9 mouse cellular contexts compared by ENCODE assay signal in genomic region chr1:158953479-158954207, GRCm38 (mm10). TPM values are rescaled to one million over a fixed set of nuclear protein-coding genes. Genes with fewer than 3 reads are reported as not detected.
A peak's percentile ranks its signal among the peaks of the same experiment; 100 is the strongest.
DNase-seq lines count a peak whose midpoint lies in the region; ATAC-seq and TF ChIP-seq lines count a peak whose summit lies in the region.
"Had no signal": no experiment of that assay in that cellular context is flagged by ENCODE, and none has a peak within 500 bp of the region (broad histone marks: within the 10 kb centered on the region; RNA-seq: fewer than 3 reads in every experiment).

No protein-coding gene starts in this region.

- H3K9me3 ChIP-seq in liver, embryonic 12.5 days (replicated peaks), result no peaks in the 10 kb centered on the region
- no peaks in the 10 kb centered on the region for H3K9me3 ChIP-seq in forebrain, embryonic 12.5 days
- H3K9me3 ChIP-seq in hindbrain, embryonic 14.5 days (ENCODE audit: control insufficient read depth, low read length), result no peaks in the 10 kb centered on the region

- peak; percentile 95 for TF ChIP-seq CTCF in left cerebral cortex, adult 2 months (IDR thresholded peaks at IDR 0.05)

- no peaks in the 10 kb centered on the region for H3K36me3 ChIP-seq in liver, embryonic 12.5 days
- H3K36me3 ChIP-seq in forebrain, embryonic 12.5 days (replicated peaks), result no peaks in the 10 kb centered on the region
- no peaks in the 10 kb centered on the region for H3K36me3 ChIP-seq in hindbrain, embryonic 14.5 days (replicated peaks; ENCODE audit: control insufficient read depth, insufficient read depth)

- H3K4me2 ChIP-seq in liver, embryonic 12.5 days, result no peak overlapping the region
- H3K4me2 ChIP-seq in forebrain, embryonic 12.5 days, result no peak overlapping the region
- H3K4me2 ChIP-seq in hindbrain, embryonic 14.5 days (replicated peaks), result no peak overlapping the region

- no peaks in the 10 kb centered on the region for H3K4me1 ChIP-seq in liver, embryonic 12.5 days
- H3K4me1 ChIP-seq in forebrain, embryonic 12.5 days, result 0 out of 2 replicates have a peak, but pooled peaks cover 2% of the 10 kb centered on the region
- no peaks in the 10 kb centered on the region for H3K4me1 ChIP-seq in hindbrain, embryonic 14.5 days (replicated peaks; ENCODE audit: control insufficient read depth, insufficient read depth, low read length)

- DNase-seq in liver, result peak; percentile 41
- peak; percentile 33 for DNase-seq in c-Kit-positive CD71-positive TER-119-positive erythroid progenitor cells, embryonic 14.5 days (ENCODE audit: low spot score)
- peak; percentile 82 for DNase-seq in hindbrain, embryonic 14.5 days (ENCODE audit: low spot score)
- DNase-seq in left cerebral cortex, adult 2 months (ENCODE audit: extremely low spot score in 1 of 2, low spot score in 2 of 2), result peak; percentile 42 to 62
- peak; percentile 90 for DNase-seq in mesoderm, embryonic 11.5 days (ENCODE audit: low read depth, low spot score)
- peak; percentile 22 for DNase-seq in telencephalon, adult 2 months (ENCODE audit: low read depth, low spot score)

- no peak overlapping the region for H3K4me3 ChIP-seq in liver, embryonic 12.5 days
- H3K4me3 ChIP-seq in forebrain, embryonic 12.5 days (replicated peaks), result no peak overlapping the region
- no peak overlapping the region for H3K4me3 ChIP-seq in hindbrain, embryonic 14.5 days (replicated peaks; ENCODE audit: low read length)
- no peak overlapping the region for H3K4me3 ChIP-seq in left cerebral cortex, adult 2 months
- H3K4me3 ChIP-seq: myocyte had no signal

- no peak overlapping the region for H3K27ac ChIP-seq in liver, embryonic 12.5 days
- H3K27ac ChIP-seq in forebrain, embryonic 12.5 days, result no peak overlapping the region
- H3K27ac ChIP-seq in hindbrain, embryonic 14.5 days, result no peak overlapping the region
- no peak overlapping the region for H3K27ac ChIP-seq in left cerebral cortex, adult 2 months

- ATAC-seq in liver, embryonic 12.5 days, result no peak
- peak; percentile 86 for ATAC-seq in forebrain, embryonic 12.5 days (ENCODE audit: low FRiP score)
- peak; percentile 85; the same call in 1 of the 2 replicates for ATAC-seq in hindbrain, embryonic 14.5 days (ENCODE audit: low FRiP score)

- H3K9ac ChIP-seq in liver, embryonic 12.5 days, result no peak overlapping the region
- no peak overlapping the region for H3K9ac ChIP-seq in forebrain, embryonic 12.5 days
- no peak overlapping the region for H3K9ac ChIP-seq in hindbrain, embryonic 14.5 days

- intact Hi-C loops in left cerebral cortex, adult 2 months (cut with DNase I), result loop anchor here (1.0 to 5.0 kb wide), 4 partner anchors 106 to 1401 kb away; no protein-coding TSS in a partner anchor

- 42% methylated on average over 6 of the region's 6 CpGs for WGBS in liver, embryonic 12.5 days (ENCODE audit: insufficient replicate concordance)
- 38% methylated on average over 6 of the region's 6 CpGs for WGBS in forebrain, embryonic 12.5 days
- WGBS in hindbrain, embryonic 14.5 days, result 44% methylated on average over 6 of the region's 6 CpGs

- H3K27me3 ChIP-seq in liver, embryonic 12.5 days (replicated peaks), result no peaks in the 10 kb centered on the region
- H3K27me3 ChIP-seq in forebrain, embryonic 12.5 days, result no peaks in the 10 kb centered on the region
- no peaks in the 10 kb centered on the region for H3K27me3 ChIP-seq in hindbrain, embryonic 14.5 days (ENCODE audit: control insufficient read depth, insufficient read depth, low read length)

RNA-seq across cellular contexts. Expression of gene Pappa2, which starts 26.6 kb away (rescaled TPM):
- 0.16 and 0.18 TPM in 2 replicates for polyA plus RNA-seq in liver, embryonic 12.5 days (2016; fragmentation: Nextera tagmentation; extraction: Ambion mirVana)
- 2.0 and 2.4 TPM in 2 replicates for polyA plus RNA-seq in forebrain, embryonic 12.5 days (2016; fragmentation: Nextera tagmentation; extraction: Ambion mirVana)
- 0.67 and 1.1 TPM in 2 replicates for polyA plus RNA-seq in hindbrain, embryonic 14.5 days (2014; fragmentation: Nextera tagmentation; extraction: Ambion mirVana)
- 1 to 10 TPM; 2.8 to 3.1 TPM for total RNA-seq in left cerebral cortex, adult 2 months (2021)

Comparison
In these comparisons a context has a peak if more than half of its experiments do, and no peak if none do; other contexts are left out.
1. DNase-seq: peak in every context shown above with its lines; median percentile 90 in mesoderm, embryonic 11.5 days; 82 in hindbrain, embryonic 14.5 days; 52 in left cerebral cortex, adult 2 months; 41 in liver; 33 in c-Kit-positive CD71-positive TER-119-positive erythroid progenitor cells, embryonic 14.5 days; 22 in telencephalon, adult 2 months.